Mouse (Mus musculus) lung, postnatal 0 days (tissue): ENCODE measurements at regions not wholly inside any gene's neighbourhood (a gene's known extent, or its start where the extent isn't known, plus 50 kb on each side); places are given as distances from the start of the nearest gene placed in this dataset.

Experiments used
- CTCF ChIP-seq: IDR thresholded peaks from 2 replicates; pipeline ENCODE4 v1.5.1; 2016; ENCODE audit warnings: antibody characterized with exemption, mild to moderate bottlenecking
- EP300 ChIP-seq: IDR thresholded peaks from 2 replicates; pipeline ENCODE4 v1.6.1; 2016; ENCODE audit warnings: antibody characterized with exemption, mild to moderate bottlenecking, control low read depth

- TF ChIP-seq CTCF (no peak), EP300 (no peak)
Measured at GRCm38 (mm10) chr15:62436631-62437030, 1408.3 kb downstream of the Gsdmc2 start.
